Mouse (Mus musculus) hindbrain, embryonic 13.5 days (tissue): ENCODE measurements around the gene Atp5h. TPM values are rescaled to one million over a fixed set of nuclear protein-coding genes. Genes with fewer than 3 reads are reported as not detected.

Experiments
- ATAC-seq: fragments of 200-750 bp; cut with Nextera tagmentation; 2 replicates; pipeline ENCODE4 v1.8.0; 2017; ENCODE audit warnings: moderate TSS enrichment; ENCODE audit not compliant: low FRiP score
- H3K27ac ChIP-seq: fragments of 300-500 bp; sonication (generic); 2 replicates; pipeline ENCODE4 v1.5.1; 2015; ENCODE audit warnings: inconsistent platforms, mild to moderate bottlenecking, moderate library complexity
- H3K27me3 ChIP-seq: fragments of 300-500 bp; sonication (generic); 2 replicates; pipeline ENCODE4 v1.6.1; 2015; ENCODE audit warnings: mild to moderate bottlenecking, inconsistent platforms
- H3K36me3 ChIP-seq: fragments of 300-500 bp; sonication (generic); 2 replicates; pipeline ENCODE4 v1.6.1; 2015; ENCODE audit warnings: mild to moderate bottlenecking, inconsistent platforms
- H3K4me1 ChIP-seq: fragments of 300-500 bp; sonication (generic); replicated peaks from 2 replicates; pipeline ENCODE4 v1.6.1; 2015; ENCODE audit warnings: inconsistent platforms
- H3K4me2 ChIP-seq: fragments of 300-500 bp; sonication (generic); 2 replicates; pipeline ENCODE4 v1.6.1; 2015; ENCODE audit warnings: inconsistent platforms, mild to moderate bottlenecking, moderate library complexity
- H3K4me3 ChIP-seq: fragments of 300-500 bp; sonication (generic); 2 replicates; pipeline ENCODE4 v1.5.1; 2015; ENCODE audit warnings: mild to moderate bottlenecking, inconsistent platforms
- H3K9ac ChIP-seq: fragments of 300-500 bp; sonication (generic); 2 replicates; pipeline ENCODE4 v1.6.1; 2015; ENCODE audit warnings: mild to moderate bottlenecking, inconsistent platforms
- H3K9me3 ChIP-seq: fragments of 300-500 bp; sonication (generic); 2 replicates; pipeline ENCODE4 v1.6.1; 2016; ENCODE audit warnings: inconsistent platforms
- WGBS: fragments of 180-500 bp; shearing (Covaris S2); methylation state at CpG from one replicate; pipeline ENCODE4 v1.1.7; 2015; 5-methylcytosine and 5-hydroxymethylcytosine counted together
- polyA plus RNA-seq: library from polyadenylated mRNA; unstranded; fragments of >200 nt; fragmentation: Nextera tagmentation; extraction: Ambion mirVana; gene quantifications from 2 replicates; pipeline ENCODE4 v1.2.1, GENCODE M21; 2015

Gene Atp5h
- polyA plus RNA-seq, 1 experiment from 2014 or later, result 956 TPM

- ATAC-seq, result no peak
- Histone ChIP-seq H3K4me3 (no peak overlapping the region), H3K36me3 (peaks cover 46% of the 10 kb centered on the region), H3K27me3 (peaks cover 9% of the 10 kb centered on the region), H3K9ac (no peak overlapping the region), H3K4me2 (no peak overlapping the region), H3K9me3 (no peaks in the 10 kb centered on the region), H3K4me1 (peaks cover 14% of the 10 kb centered on the region), H3K27ac (no peak overlapping the region)
- 83% methylated on average over 6 of the region's 6 CpGs for WGBS
Observed at GRCm38 (mm10) chr11:115433342-115433741, 13.6 kb upstream of the Atp5h start.

- H3K9ac ChIP-seq, result no peak overlapping the region
- peaks cover 18% of the 10 kb centered on the region for H3K4me1 ChIP-seq
- H3K27me3 ChIP-seq, result peaks cover 9% of the 10 kb centered on the region
- H3K27ac ChIP-seq, result no peak overlapping the region
- no peak overlapping the region for H3K4me3 ChIP-seq
- no peak for ATAC-seq
- no peak overlapping the region for H3K4me2 ChIP-seq
- WGBS, result 86% methylated on average over 4 of the region's 4 CpGs
- H3K36me3 ChIP-seq, result peaks cover 46% of the 10 kb centered on the region
- H3K9me3 ChIP-seq, result no peaks in the 10 kb centered on the region
Observed at GRCm38 (mm10) chr11:115432814-115433213, 13.1 kb upstream of the Atp5h start.

GRCm38 (mm10) chr11:115430561-115430960, 10.8 kb upstream of the Atp5h start:
- H3K36me3 ChIP-seq, result peaks cover 66% of the 10 kb centered on the region
- peaks cover 16% of the 10 kb centered on the region for H3K4me1 ChIP-seq
- peaks cover 9% of the 10 kb centered on the region for H3K27me3 ChIP-seq
- ATAC-seq, result no peak
- H3K9me3 ChIP-seq, result no peaks in the 10 kb centered on the region
- no peak overlapping the region for H3K4me3 ChIP-seq
- 93% methylated on average over 6 of the region's 6 CpGs for WGBS
- H3K27ac ChIP-seq, result no peak overlapping the region
- H3K9ac ChIP-seq, result no peak overlapping the region
- H3K4me2 ChIP-seq, result no peak overlapping the region

GRCm38 (mm10) chr11:115429307-115429706, 9.5 kb upstream of the Atp5h start:
- WGBS, result 89% methylated on average over 7 of the region's 7 CpGs
- H3K4me1 ChIP-seq, result peaks cover 11% of the 10 kb centered on the region
- H3K4me3 ChIP-seq, result no peak overlapping the region
- ATAC-seq, result no peak
- no peak overlapping the region for H3K9ac ChIP-seq
- H3K27ac ChIP-seq, result no peak overlapping the region
- H3K27me3 ChIP-seq, result no peaks in the 10 kb centered on the region
- peaks cover 79% of the 10 kb centered on the region for H3K36me3 ChIP-seq
- H3K9me3 ChIP-seq, result no peaks in the 10 kb centered on the region
- no peak overlapping the region for H3K4me2 ChIP-seq

- Histone ChIP-seq H3K36me3 (peaks cover 78% of the 10 kb centered on the region), H3K4me3 (no peak overlapping the region), H3K9ac (peak overlapping the region; percentile 39; the same call in 1 of the 2 replicates), H3K27me3 (no peaks in the 10 kb centered on the region), H3K4me1 (peaks cover 11% of the 10 kb centered on the region), H3K27ac (peak overlapping the region; percentile 63), H3K9me3 (no peaks in the 10 kb centered on the region), H3K4me2 (peak overlapping the region; percentile 36)
- ATAC-seq, result peak; percentile 71
- WGBS, result 33% methylated on average over 20 of the region's 20 CpGs
Observed at GRCm38 (mm10) chr11:115427482-115428331, 7.9 kb upstream of the Atp5h start.

GRCm38 (mm10) chr11:115425671-115426070, 5.9 kb upstream of the Atp5h start:
- Histone ChIP-seq H3K4me3 (no peak overlapping the region), H3K36me3 (peaks cover 58% of the 10 kb centered on the region), H3K4me2 (no peak overlapping the region), H3K27ac (no peak overlapping the region), H3K4me1 (peaks cover 30% of the 10 kb centered on the region), H3K9ac (no peak overlapping the region; the same call in 1 of the 2 replicates), H3K9me3 (no peaks in the 10 kb centered on the region), H3K27me3 (no peaks in the 10 kb centered on the region)
- no peak for ATAC-seq
- WGBS, result 94% methylated on average over 6 of the region's 6 CpGs

GRCm38 (mm10) chr11:115424666-115425065, 4.9 kb upstream of the Atp5h start:
- no peak overlapping the region for H3K27ac ChIP-seq
- ATAC-seq, result no peak
- H3K27me3 ChIP-seq, result no peaks in the 10 kb centered on the region
- H3K4me3 ChIP-seq, result no peak overlapping the region
- no peaks in the 10 kb centered on the region for H3K9me3 ChIP-seq
- 88% methylated on average over 7 of the region's 7 CpGs for WGBS
- peaks cover 48% of the 10 kb centered on the region for H3K36me3 ChIP-seq
- H3K4me1 ChIP-seq, result peaks cover 32% of the 10 kb centered on the region
- H3K4me2 ChIP-seq, result no peak overlapping the region
- no peak overlapping the region for H3K9ac ChIP-seq

- Histone ChIP-seq H3K9me3 (no peaks in the 10 kb centered on the region), H3K4me1 (peaks cover 44% of the 10 kb centered on the region), H3K9ac (no peak overlapping the region), H3K27me3 (no peaks in the 10 kb centered on the region), H3K4me2 (no peak overlapping the region), H3K27ac (no peak overlapping the region), H3K36me3 (peaks cover 37% of the 10 kb centered on the region), H3K4me3 (no peak overlapping the region)
- 81% methylated on average over 3 of the region's 3 CpGs for WGBS
- no peak for ATAC-seq
Observed at GRCm38 (mm10) chr11:115423091-115423490, 3.3 kb upstream of the Atp5h start.

- 91% methylated on average over 16 of the region's 16 CpGs for WGBS
- peaks cover 43% of the 10 kb centered on the region for H3K4me1 ChIP-seq
- H3K9ac ChIP-seq, result no peak overlapping the region
- H3K4me2 ChIP-seq, result no peak overlapping the region
- ATAC-seq, result no peak
- no peak overlapping the region for H3K27ac ChIP-seq
- no peaks in the 10 kb centered on the region for H3K27me3 ChIP-seq
- H3K9me3 ChIP-seq, result no peaks in the 10 kb centered on the region
- no peak overlapping the region for H3K4me3 ChIP-seq
- peaks cover 42% of the 10 kb centered on the region for H3K36me3 ChIP-seq
Observed at GRCm38 (mm10) chr11:115421972-115422371, 2.2 kb upstream of the Atp5h start.

GRCm38 (mm10) chr11:115421328-115421727, 1.6 kb upstream of the Atp5h start:
- Histone ChIP-seq H3K36me3 (peaks cover 42% of the 10 kb centered on the region), H3K27me3 (no peaks in the 10 kb centered on the region), H3K4me1 (peaks cover 44% of the 10 kb centered on the region), H3K27ac (no peak overlapping the region), H3K4me2 (peak overlapping the region; percentile 99), H3K4me3 (peak overlapping the region; percentile 90), H3K9ac (peak overlapping the region; percentile 96; the same call in 1 of the 2 replicates), H3K9me3 (no peaks in the 10 kb centered on the region)
- no peak for ATAC-seq
- 55% methylated on average over 1 of the region's 1 CpGs for WGBS

- Histone ChIP-seq H3K4me1 (peaks cover 44% of the 10 kb centered on the region), H3K9me3 (no peaks in the 10 kb centered on the region), H3K4me3 (peak overlapping the region; percentile 90), H3K4me2 (peak overlapping the region; percentile 99), H3K9ac (peak overlapping the region; percentile 96), H3K27ac (peak overlapping the region; percentile 92), H3K27me3 (no peaks in the 10 kb centered on the region), H3K36me3 (peaks cover 42% of the 10 kb centered on the region)
- 2% methylated on average over 42 of the region's 45 CpGs for WGBS
- peak; percentile 78 for ATAC-seq
Observed at GRCm38 (mm10) chr11:115420336-115421190, 801 bp upstream of the Atp5h start.

GRCm38 (mm10) chr11:115409556-115409955, 10.2 kb downstream of the Atp5h start:
- peaks cover 53% of the 10 kb centered on the region for H3K36me3 ChIP-seq
- H3K4me2 ChIP-seq, result no peak overlapping the region
- H3K27me3 ChIP-seq, result no peaks in the 10 kb centered on the region
- H3K9me3 ChIP-seq, result no peaks in the 10 kb centered on the region
- peak overlapping the region; percentile 81 for H3K27ac ChIP-seq
- H3K4me3 ChIP-seq, result no peak overlapping the region
- peak overlapping the region; percentile 46 for H3K9ac ChIP-seq
- no peak for ATAC-seq
- H3K4me1 ChIP-seq, result peaks cover 74% of the 10 kb centered on the region
- 27% methylated on average over 7 of the region's 7 CpGs for WGBS
